Mouse (Mus musculus): ENCODE measurements around the gene Sox4.

GRCm38 (mm10) chr13:28947740-28948441 lies 5.6 kb downstream of the Sox4 start:
- no peak for TF ChIP-seq ZNF384 (IDR thresholded peaks at IDR 0.05; ENCODE audit: low read depth, low read length)
- no peak for TF ChIP-seq CTCF (IDR thresholded peaks at IDR 0.05 in 2 of 3, conservative IDR thresholded peaks at IDR 0.05 in 1 of 3; ENCODE audit: control insufficient read depth in 1 of 3, insufficient read depth in 1 of 3, low read depth in 2 of 3, low read length in 3 of 3, poor library complexity in 1 of 3, severe bottlenecking in 1 of 3)
